ENCODE assay signal across 8 mouse cellular contexts in genomic region chr1:134987962-134988341, GRCm38 (mm10). TPM values are rescaled to one million over a fixed set of nuclear protein-coding genes. Genes with fewer than 3 reads are reported as not detected.
DNase-seq lines count a peak whose midpoint lies in the region; ATAC-seq and TF ChIP-seq lines count a peak whose summit lies in the region.

No protein-coding gene starts in this region.

- H3K4me2 ChIP-seq in liver, embryonic 11.5 days, result peak overlapping the region; percentile 85
- H3K4me2 ChIP-seq in stomach, embryonic 16.5 days (ENCODE audit: low read depth, low read length), result peak overlapping the region; percentile 85

- H3K4me1 ChIP-seq in testis, adult 2 months (ENCODE audit: control insufficient read depth, insufficient read depth, low read length), result peaks cover 9% of the 10 kb centered on the region
- H3K4me1 ChIP-seq in liver, embryonic 11.5 days (replicated peaks; ENCODE audit: control insufficient read depth, insufficient read depth, low read length), result 0 out of 2 replicates have a peak, but pooled peaks cover 2% of the 10 kb centered on the region
- no peaks in the 10 kb centered on the region for H3K4me1 ChIP-seq in stomach, embryonic 16.5 days (ENCODE audit: control insufficient read depth, insufficient read depth, low read length)

- ATAC-seq in frontal cortex, adult (ENCODE audit: low TSS enrichment), result peak; percentile 50; the same call in 1 of the 2 replicates
- no peak for ATAC-seq in liver, embryonic 11.5 days (replicated peaks; ENCODE audit: low FRiP score)
- no peak for ATAC-seq in stomach, embryonic 16.5 days (ENCODE audit: insufficient read depth, low FRiP score)

- WGBS in liver, embryonic 11.5 days, result 9% methylated on average over 14 of the region's 14 CpGs
- WGBS in stomach, embryonic 16.5 days, result 10% methylated on average over 14 of the region's 14 CpGs

- no peak for DNase-seq in frontal cortex, postnatal 36 days (ENCODE audit: low spot score in 2 of 2)
- no peak for DNase-seq in testis, postnatal 14 days (ENCODE audit: low spot score)
- no peak for DNase-seq in liver, embryonic 11.5 days (ENCODE audit: low spot score)
- DNase-seq in adrenal gland, adult (ENCODE audit: inconsistent age in 2 of 2, low spot score in 1 of 2), result no peak
- DNase-seq in cerebellum, postnatal 25 days, result no peak

- no peak for TF ChIP-seq POLR2A in testis, adult 2 months (IDR thresholded peaks at IDR 0.05; ENCODE audit: control insufficient read depth, low read depth, low read length)

- H3K27me3 ChIP-seq in testis, adult 2 months (ENCODE audit: control insufficient read depth, insufficient read depth, low read length), result no peaks in the 10 kb centered on the region
- H3K27me3 ChIP-seq in liver, embryonic 11.5 days (replicated peaks; ENCODE audit: control insufficient read depth, insufficient read depth, low read length), result peaks cover 13% of the 10 kb centered on the region
- H3K27me3 ChIP-seq in stomach, embryonic 16.5 days (ENCODE audit: control insufficient read depth, insufficient read depth, low read length), result no peaks in the 10 kb centered on the region

- no peaks in the 10 kb centered on the region for H3K36me3 ChIP-seq in testis, adult 2 months (ENCODE audit: control insufficient read depth, insufficient read depth, low read length)
- no peaks in the 10 kb centered on the region for H3K36me3 ChIP-seq in liver, embryonic 11.5 days (ENCODE audit: control insufficient read depth, insufficient read depth, low read length)
- H3K36me3 ChIP-seq in stomach, embryonic 16.5 days (ENCODE audit: control insufficient read depth, insufficient read depth, low read length), result no peaks in the 10 kb centered on the region

- H3K27ac ChIP-seq in testis, adult 2 months (ENCODE audit: control insufficient read depth, insufficient read depth, low read depth, low read length), result peak overlapping the region; percentile 42; the same call in 1 of the 2 replicates
- H3K27ac ChIP-seq in liver, embryonic 11.5 days (ENCODE audit: low read depth, low read length), result no peak overlapping the region
- no peak overlapping the region for H3K27ac ChIP-seq in stomach, embryonic 16.5 days (ENCODE audit: low read length)

- 0 out of 2 replicates have a peak overlapping the region, but pooled peaks have one; percentile 12 for H3K9ac ChIP-seq in liver, embryonic 11.5 days (ENCODE audit: low read depth, low read length)
- H3K9ac ChIP-seq in stomach, embryonic 16.5 days (ENCODE audit: low read length), result peak overlapping the region; percentile 63

- TF ChIP-seq CTCF in testis, adult 2 months (IDR thresholded peaks at IDR 0.05; ENCODE audit: control insufficient read depth, insufficient read depth, insufficient replicate concordance, low read depth, low read length), result no peak

- H3K9me3 ChIP-seq in liver, embryonic 11.5 days (ENCODE audit: control insufficient read depth, low read length), result no peaks in the 10 kb centered on the region
- H3K9me3 ChIP-seq in stomach, embryonic 16.5 days (replicated peaks; ENCODE audit: control insufficient read depth, low read length), result no peaks in the 10 kb centered on the region

- peak overlapping the region; percentile 89 for H3K4me3 ChIP-seq in testis, adult 2 months (ENCODE audit: control insufficient read depth, low read depth, low read length)
- H3K4me3 ChIP-seq in liver, embryonic 11.5 days (ENCODE audit: low read depth, low read length), result peak overlapping the region; percentile 49
- H3K4me3 ChIP-seq in stomach, embryonic 16.5 days (replicated peaks; ENCODE audit: low read length), result peak overlapping the region; percentile 42

RNA-seq across cellular contexts. Expression of gene Ube2t, which starts 25.6 kb away (rescaled TPM):
- 52.9 and 54.2 TPM in 2 replicates for polyA plus RNA-seq in testis, adult 2 months (2012; rRNA removed)
- polyA plus RNA-seq in liver, embryonic 11.5 days (2014; fragmentation: Nextera tagmentation; extraction: Ambion mirVana), result 55.7 and 60.0 TPM in 2 replicates
- polyA plus RNA-seq in stomach, embryonic 16.5 days (2015; fragmentation: Nextera tagmentation; extraction: Ambion mirVana), result 27.8 and 33.2 TPM in 2 replicates

RNA-seq across cellular contexts. Expression of gene Ppp1r12b, which starts 32.2 kb away (rescaled TPM):
- 7.1 and 8.1 TPM in 2 replicates for polyA plus RNA-seq in testis, adult 2 months (2012; rRNA removed)
- polyA plus RNA-seq in liver, embryonic 11.5 days (2014; fragmentation: Nextera tagmentation; extraction: Ambion mirVana), result 3.2 and 4.4 TPM in 2 replicates
- 24.5 and 28.9 TPM in 2 replicates for polyA plus RNA-seq in stomach, embryonic 16.5 days (2015; fragmentation: Nextera tagmentation; extraction: Ambion mirVana)
